Mouse (Mus musculus) liver, embryonic 16.5 days (tissue): ENCODE measurements around the gene Gm19935. TPM values are rescaled to one million over a fixed set of nuclear protein-coding genes. Genes with fewer than 3 reads are reported as not detected.

Source experiments
- ATAC-seq: fragments of 200-750 bp; cut with Nextera tagmentation; 2 replicates; pipeline ENCODE4 v1.8.0; 2017; ENCODE audit warnings: low read depth, mild to moderate bottlenecking, moderate number of reproducible peaks, moderate library complexity
- H3K27ac ChIP-seq: fragments of 300-500 bp; sonication (generic); 2 replicates; pipeline ENCODE4 v1.5.1; 2014; ENCODE audit warnings: mild to moderate bottlenecking, low read length
- H3K27me3 ChIP-seq: fragments of 300-500 bp; sonication (generic); 2 replicates; pipeline ENCODE4 v1.6.1; 2014; ENCODE audit warnings: low read depth, low read length, mixed read lengths; ENCODE audit not compliant: control insufficient read depth, insufficient read depth
- H3K36me3 ChIP-seq: fragments of 300-500 bp; sonication (generic); 2 replicates; pipeline ENCODE4 v1.6.1; 2014; ENCODE audit warnings: mild to moderate bottlenecking; ENCODE audit not compliant: control insufficient read depth, insufficient read depth
- H3K4me1 ChIP-seq: fragments of 300-500 bp; sonication (generic); 2 replicates; pipeline ENCODE4 v1.6.1; 2014; ENCODE audit warnings: low read depth, low read length, mixed read lengths; ENCODE audit not compliant: control insufficient read depth
- H3K4me2 ChIP-seq: fragments of 300-500 bp; sonication (generic); 2 replicates; pipeline ENCODE4 v1.6.1; 2014; ENCODE audit warnings: low read depth, low read length, mixed read lengths
- H3K4me3 ChIP-seq: fragments of 300-500 bp; sonication (generic); 2 replicates; pipeline ENCODE4 v1.5.1; 2014; ENCODE audit warnings: low read depth, mild to moderate bottlenecking, low read length
- H3K9ac ChIP-seq: fragments of 300-500 bp; sonication (generic); 2 replicates; pipeline ENCODE4 v1.6.1; 2014; ENCODE audit warnings: low read depth, low read length
- H3K9me3 ChIP-seq: fragments of 300-500 bp; sonication (generic); replicated peaks from 2 replicates; pipeline ENCODE4 v1.6.1; 2016; ENCODE audit warnings: low read length; ENCODE audit not compliant: control insufficient read depth
- whole genome bisulfite sequencing: fragments of 180-500 bp; shearing (Covaris S2); extraction: QIAGEN DNeasy Blood & Tissue Kit; methylation state at CpG from one replicate; pipeline ENCODE4 v1.1.7; 2014; ENCODE audit not compliant: insufficient replicate concordance; 5-methylcytosine and 5-hydroxymethylcytosine counted together
- polyA plus RNA-seq: library from polyadenylated mRNA; unstranded; fragments of >200 nt; fragmentation: Nextera tagmentation; extraction: Ambion mirVana; gene quantifications from 2 replicates; pipeline ENCODE4 v1.2.1, GENCODE M21; 2015

The Gm19935 gene
- polyA plus RNA-seq, 1 experiment from 2014 or later, result not detected

DNA sequence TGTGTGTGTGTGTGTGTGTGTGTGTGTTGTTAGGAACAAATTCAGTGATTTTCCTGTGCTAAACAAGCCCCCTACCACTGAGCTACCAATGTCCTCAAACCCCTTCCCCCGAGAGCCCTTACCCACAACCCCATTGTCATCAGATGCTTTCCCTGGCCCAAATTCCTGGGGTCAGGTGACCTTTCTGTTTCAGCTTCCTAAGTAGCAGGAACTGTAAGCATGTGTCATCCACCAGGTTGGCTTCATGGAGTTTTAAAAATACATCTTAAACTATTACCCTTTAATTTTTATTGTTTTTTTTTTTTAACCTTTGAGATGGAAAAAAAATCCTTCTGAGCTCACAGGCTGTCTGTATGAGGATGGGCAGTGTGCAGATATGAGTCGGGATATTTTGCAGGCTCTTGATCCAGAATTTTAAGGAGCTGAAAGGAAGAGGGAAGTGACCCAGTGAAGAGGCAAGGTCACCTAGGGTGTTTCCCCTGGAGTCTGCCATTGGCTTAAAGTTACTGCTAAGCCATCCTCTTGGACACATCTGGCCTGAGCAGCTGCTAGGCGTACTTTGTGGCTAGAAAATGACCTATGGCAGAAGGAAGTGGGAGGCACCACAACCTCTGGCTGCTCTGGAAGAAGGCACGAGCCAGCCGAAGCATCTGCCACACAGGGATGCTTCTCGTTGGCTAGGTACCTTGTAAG lies 16.6 kb upstream of the Gm19935 start:
- H3K36me3 ChIP-seq, result no peaks in the 10 kb centered on the region
- H3K4me1 ChIP-seq, result peaks cover 9% of the 10 kb centered on the region; the same call in 1 of the 2 replicates
- H3K4me3 ChIP-seq, result no peak overlapping the region
- no peaks in the 10 kb centered on the region for H3K9me3 ChIP-seq
- no peak overlapping the region for H3K27ac ChIP-seq
- WGBS, result 45% methylated on average over 6 of the region's 6 CpGs
- ATAC-seq, result no peak
- no peak overlapping the region for H3K9ac ChIP-seq
- no peaks in the 10 kb centered on the region for H3K27me3 ChIP-seq
- H3K4me2 ChIP-seq, result no peak overlapping the region

DNA sequence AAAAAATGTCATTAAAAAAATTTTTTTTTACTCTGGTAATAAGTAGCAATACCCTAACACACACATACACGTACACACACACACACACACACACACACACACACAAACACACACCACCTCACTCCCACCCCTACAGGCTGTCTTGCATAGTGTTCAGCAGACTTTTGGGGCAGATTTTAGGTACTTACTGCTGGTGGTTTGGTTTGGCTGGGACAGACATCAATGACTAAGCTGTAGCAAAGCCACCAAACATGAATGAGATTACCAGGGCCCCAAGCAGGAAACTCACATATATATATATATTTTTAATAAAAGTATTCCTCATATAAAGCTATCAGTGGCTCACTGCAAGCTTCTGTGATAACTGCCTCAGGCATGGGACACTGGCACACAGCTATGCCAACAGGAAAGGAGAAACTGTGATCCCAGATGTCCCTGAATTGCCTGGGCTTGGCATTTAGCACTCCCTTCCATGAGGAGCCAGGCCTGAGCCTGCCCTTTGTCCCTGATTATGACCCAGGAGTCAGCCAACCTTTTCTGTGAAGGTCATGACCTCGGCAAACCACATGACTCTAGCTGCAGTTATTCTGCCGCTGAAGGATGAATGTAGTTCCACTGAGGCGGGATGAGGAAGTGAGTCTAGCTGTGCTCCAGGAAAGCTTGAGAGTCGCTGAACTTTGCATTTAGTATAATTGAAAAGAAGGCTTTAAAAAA lies 15.5 kb upstream of the Gm19935 start:
- Histone ChIP-seq H3K4me3 (no peak overlapping the region), H3K36me3 (no peaks in the 10 kb centered on the region), H3K4me2 (no peak overlapping the region), H3K9ac (no peak overlapping the region), H3K4me1 (peaks cover 11% of the 10 kb centered on the region; the same call in 1 of the 2 replicates), H3K27ac (no peak overlapping the region), H3K9me3 (no peaks in the 10 kb centered on the region), H3K27me3 (no peaks in the 10 kb centered on the region)
- no peak for ATAC-seq
- WGBS, result 27% methylated on average over 5 of the region's 5 CpGs

DNA sequence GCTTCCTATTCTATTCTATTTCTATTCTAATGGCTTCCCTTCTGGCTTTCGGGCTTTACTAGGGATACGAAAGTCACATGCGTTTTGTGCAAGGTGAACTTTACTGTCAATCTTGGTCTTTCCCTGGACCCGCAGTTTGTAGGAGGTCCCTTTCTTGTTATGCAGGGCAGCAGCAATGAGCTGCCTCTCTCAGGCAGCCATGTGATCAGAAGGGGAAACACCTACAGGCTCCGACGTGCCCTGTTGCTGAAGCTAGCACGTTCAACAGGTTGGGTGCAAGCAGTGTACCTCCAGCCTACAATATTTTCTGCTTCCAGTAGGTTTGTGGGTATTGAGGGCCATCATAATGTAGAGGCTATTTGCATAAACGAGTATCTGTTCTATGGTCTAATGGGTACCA lies 13.8 kb upstream of the Gm19935 start:
- Histone ChIP-seq H3K9ac (no peak overlapping the region), H3K9me3 (no peaks in the 10 kb centered on the region), H3K4me1 (peaks cover 11% of the 10 kb centered on the region; the same call in 1 of the 2 replicates), H3K4me2 (no peak overlapping the region), H3K4me3 (no peak overlapping the region), H3K27ac (no peak overlapping the region), H3K36me3 (no peaks in the 10 kb centered on the region), H3K27me3 (no peaks in the 10 kb centered on the region)
- peak; percentile 27; the same call in 1 of the 2 replicates for ATAC-seq
- WGBS, result 44% methylated on average over 8 of the region's 8 CpGs

DNA sequence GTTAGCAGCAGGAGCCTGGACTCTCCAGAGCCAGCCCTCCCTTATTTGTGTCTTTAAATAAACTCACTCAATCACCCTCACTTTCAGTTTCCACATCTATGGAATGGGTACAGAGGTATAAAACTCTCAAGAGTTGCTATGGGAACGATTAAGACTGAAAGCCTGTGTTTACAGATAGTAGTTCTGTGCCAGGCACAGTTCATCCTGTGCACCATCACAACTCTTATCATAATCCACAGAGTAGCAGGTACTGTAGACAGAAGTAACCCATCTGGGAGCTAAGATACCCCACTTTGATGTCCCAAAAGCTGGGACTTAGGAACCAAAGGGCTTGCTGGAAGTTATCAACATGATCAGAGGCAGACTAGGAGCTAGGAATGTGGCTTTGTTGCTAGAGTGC lies 12.6 kb upstream of the Gm19935 start:
- 29% methylated on average over 1 of the region's 1 CpGs for WGBS
- peak overlapping the region; percentile 60; the same call in 1 of the 2 replicates for H3K4me2 ChIP-seq
- H3K27ac ChIP-seq, result no peak overlapping the region
- H3K4me1 ChIP-seq, result peaks cover 11% of the 10 kb centered on the region
- no peaks in the 10 kb centered on the region for H3K9me3 ChIP-seq
- H3K9ac ChIP-seq, result no peak overlapping the region
- peak; percentile 10; the same call in 1 of the 2 replicates for ATAC-seq
- no peaks in the 10 kb centered on the region for H3K27me3 ChIP-seq
- no peaks in the 10 kb centered on the region for H3K36me3 ChIP-seq
- H3K4me3 ChIP-seq, result no peak overlapping the region

DNA sequence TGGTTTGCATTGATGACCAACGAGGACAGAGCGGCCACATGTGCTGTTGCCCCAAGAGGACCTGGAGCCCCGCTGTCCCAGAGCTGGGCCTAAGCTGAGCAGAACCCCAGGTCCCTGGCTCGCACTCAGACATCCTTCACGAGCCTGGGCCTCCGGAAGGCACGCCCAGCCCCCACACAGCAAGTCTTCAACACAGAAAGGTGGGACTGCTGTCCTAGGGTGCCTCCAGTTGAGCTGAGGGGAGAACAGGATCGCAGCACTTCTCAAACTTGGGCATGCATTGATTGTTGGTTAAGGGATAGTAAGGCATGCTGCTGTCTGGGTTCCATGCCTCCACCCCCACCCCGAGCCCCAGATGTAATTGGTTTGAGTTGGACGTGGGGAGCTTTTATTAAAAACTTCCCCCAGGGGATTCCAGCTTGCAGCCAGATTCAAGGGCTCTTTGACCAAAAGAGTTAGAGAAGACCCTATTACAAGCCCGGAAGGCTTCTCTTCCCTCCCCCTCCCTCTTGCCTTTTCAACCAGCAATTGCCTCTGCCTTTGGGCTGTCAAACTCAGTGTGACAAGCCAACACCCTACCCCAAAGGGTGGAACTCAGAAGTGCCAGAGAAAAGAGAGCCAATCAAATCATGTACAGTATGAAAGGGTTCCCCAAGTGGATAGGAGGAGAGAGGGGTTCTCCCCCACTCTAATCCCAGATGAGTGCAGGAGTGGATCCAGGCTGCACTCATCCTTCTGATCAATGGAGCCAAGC lies 12.0 kb upstream of the Gm19935 start:
- no peaks in the 10 kb centered on the region for H3K36me3 ChIP-seq
- H3K9ac ChIP-seq, result peak overlapping the region; percentile 23
- WGBS, result 10% methylated on average over 11 of the region's 11 CpGs
- H3K27ac ChIP-seq, result no peak overlapping the region
- peaks cover 11% of the 10 kb centered on the region for H3K4me1 ChIP-seq
- peak; percentile 25 for ATAC-seq
- peak overlapping the region; percentile 60 for H3K4me2 ChIP-seq
- H3K9me3 ChIP-seq, result no peaks in the 10 kb centered on the region
- H3K27me3 ChIP-seq, result no peaks in the 10 kb centered on the region
- H3K4me3 ChIP-seq, result peak overlapping the region; percentile 61

DNA sequence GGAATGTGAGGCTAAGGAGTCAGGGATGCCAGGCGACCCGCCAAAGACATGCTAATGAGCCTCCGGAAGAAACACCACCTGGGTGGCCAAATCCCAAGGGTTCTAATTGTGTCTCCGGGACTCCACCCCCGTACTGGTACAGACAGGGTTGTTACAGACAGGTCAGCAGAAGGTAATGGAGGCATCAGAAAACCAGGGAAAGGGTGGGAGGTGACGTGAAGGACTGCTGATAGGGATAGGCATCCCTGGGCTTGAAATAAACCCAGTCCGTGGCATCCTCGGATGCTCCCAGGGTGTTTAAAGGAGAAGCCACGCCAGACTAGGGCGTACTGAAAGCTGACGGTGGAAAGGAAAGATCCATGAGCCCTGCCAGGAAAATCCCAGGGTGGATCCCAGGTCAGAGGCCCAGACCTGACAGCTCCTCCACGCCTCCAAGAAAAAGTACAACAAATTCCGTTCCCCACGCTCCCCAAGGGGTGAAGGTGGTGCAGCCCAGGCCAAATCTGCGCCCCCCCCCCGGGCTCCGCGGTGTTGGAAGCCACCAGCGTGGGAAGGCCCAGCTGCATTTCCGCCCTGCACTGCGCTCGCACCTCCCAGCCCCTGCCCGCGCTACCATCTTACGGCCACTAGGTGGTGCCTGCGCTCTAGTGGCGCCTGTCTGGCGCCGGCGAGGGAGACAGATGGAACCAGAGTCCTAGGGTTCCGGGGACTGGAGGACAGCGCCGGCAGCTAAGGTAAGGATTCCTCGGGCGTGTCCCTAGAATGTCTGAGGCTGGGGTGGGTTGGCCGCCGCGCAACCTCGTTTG lies 11.2 kb upstream of the Gm19935 start, which contains the start of gene Chd9:
Chd9 (plus strand) TSS at position 172 of the 806 bp plus-strand sequence.
- Histone ChIP-seq H3K27me3 (no peaks in the 10 kb centered on the region), H3K36me3 (no peaks in the 10 kb centered on the region), H3K4me2 (peak within 1 kb of the TSS; percentile 60), H3K4me3 (peak within 1 kb of the TSS; percentile 61), H3K9me3 (no peaks in the 10 kb centered on the region), H3K27ac (no peak within 1 kb of the TSS), H3K4me1 (peaks cover 11% of the 10 kb centered on the region), H3K9ac (peak within 1 kb of the TSS; percentile 23)
- peak; percentile 85 for ATAC-seq
- 7% methylated on average over 39 of the region's 39 CpGs for WGBS

DNA sequence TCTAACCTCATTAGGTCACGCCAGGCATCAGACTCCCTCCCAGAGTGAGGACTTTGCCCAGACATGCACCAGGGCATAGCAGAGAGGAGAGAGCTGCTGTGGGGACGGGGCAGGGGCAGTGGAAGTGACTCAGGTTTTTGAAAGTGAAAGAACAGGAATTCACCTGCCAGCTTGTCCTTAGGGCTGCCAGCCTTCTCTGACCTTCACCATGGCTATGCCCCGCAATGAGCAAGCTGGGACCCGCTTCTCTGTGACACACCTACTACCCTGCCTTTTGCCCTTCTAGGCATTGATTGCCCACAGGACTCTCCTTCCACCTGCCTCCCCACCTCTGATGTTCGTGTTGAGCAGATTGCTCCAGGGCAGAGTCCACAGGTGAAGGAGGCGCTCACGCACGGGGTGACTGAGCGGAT lies 8.3 kb upstream of the Gm19935 start:
- peak overlapping the region; percentile 24; the same call in 1 of the 2 replicates for H3K4me2 ChIP-seq
- H3K27ac ChIP-seq, result no peak overlapping the region
- H3K9ac ChIP-seq, result no peak overlapping the region
- WGBS, result 62% methylated on average over 9 of the region's 9 CpGs
- H3K9me3 ChIP-seq, result no peaks in the 10 kb centered on the region
- no peak overlapping the region for H3K4me3 ChIP-seq
- no peaks in the 10 kb centered on the region for H3K36me3 ChIP-seq
- H3K4me1 ChIP-seq, result peaks cover 9% of the 10 kb centered on the region
- H3K27me3 ChIP-seq, result no peaks in the 10 kb centered on the region
- ATAC-seq, result no peak; the same call in 1 of the 2 replicates

DNA sequence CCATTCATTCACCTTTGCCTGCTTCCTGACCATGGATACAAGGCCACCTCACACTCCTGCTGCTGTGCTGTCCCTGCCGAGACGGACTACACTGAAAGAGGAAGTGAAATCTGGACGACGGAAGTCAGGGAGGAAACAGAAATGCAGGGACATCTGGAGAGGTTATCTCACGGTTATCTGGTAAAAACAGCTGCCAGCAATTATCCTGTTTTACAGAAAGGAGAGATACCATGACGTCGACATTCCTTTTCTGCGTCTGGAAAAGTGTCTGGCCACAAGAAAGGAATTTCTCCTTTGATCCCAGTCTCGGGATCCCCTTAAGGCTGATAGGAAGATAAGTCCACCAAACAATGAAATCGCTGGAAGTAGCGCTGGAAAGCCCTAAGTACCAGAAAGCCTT lies 5.2 kb upstream of the Gm19935 start:
- Histone ChIP-seq H3K9ac (no peak overlapping the region), H3K4me2 (no peak overlapping the region), H3K27me3 (no peaks in the 10 kb centered on the region), H3K4me1 (no peaks in the 10 kb centered on the region; the same call in 1 of the 2 replicates), H3K27ac (no peak overlapping the region), H3K4me3 (no peak overlapping the region), H3K9me3 (no peaks in the 10 kb centered on the region), H3K36me3 (no peaks in the 10 kb centered on the region)
- 16% methylated on average over 11 of the region's 11 CpGs for WGBS
- ATAC-seq, result no peak
